Mouse (Mus musculus) lung, adult 2 months (tissue): ENCODE results near the gene Saa3. TPM values are rescaled to one million over a fixed set of nuclear protein-coding genes. Genes with fewer than 3 reads are reported as not detected.
"Not testable (repeated sequence)": the region's sequence is repeated elsewhere in the genome, so short reads cannot be mapped to it uniquely, and the experiment has no call there.

Experiments used
- DNase-seq: peaks from one replicate; pipeline ENCODE4 v3.0.0; 2022
- H3K4me1 ChIP-seq: fragments of 200-500 bp; 2 replicates; pipeline ENCODE4 v1.6.1; 2011; ENCODE audit warnings: low read length; ENCODE audit not compliant: control insufficient read depth, insufficient read depth
- H3K4me3 ChIP-seq: fragments of 200-500 bp; replicated peaks from 2 replicates; pipeline ENCODE3; 2011; ENCODE audit warnings: low read depth, mild to moderate bottlenecking, control low read depth, low read length; ENCODE audit errors: extremely low read depth
- CTCF ChIP-seq: fragments of 200-500 bp; IDR thresholded peaks from 2 replicates; pipeline ENCODE4 v1.5.1; 2011; ENCODE audit warnings: mild to moderate bottlenecking, low read length, control low read depth; ENCODE audit not compliant: insufficient read depth
- POLR2A ChIP-seq: fragments of 200-500 bp; IDR thresholded peaks from 2 replicates; pipeline ENCODE4 v1.6.1; 2011; ENCODE audit warnings: low read depth, mild to moderate bottlenecking, control low read depth, low read length, borderline replicate concordance; ENCODE audit errors: extremely low read depth
- WGBS: fragments of 180-500 bp; shearing (Covaris S2); methylation state at CpG from one replicate; pipeline ENCODE4 v1.1.7; 2018; 5-methylcytosine and 5-hydroxymethylcytosine counted together
- polyA plus RNA-seq: library from polyadenylated mRNA; depleted of rRNA; stranded (reverse); fragments of >200 nt; gene quantifications from 2 replicates; pipeline ENCODE4 v1.2.3, GENCODE M21; 2012

The Saa3 gene
- polyA plus RNA-seq, 1 experiment, result 1.4 TPM

DNA sequence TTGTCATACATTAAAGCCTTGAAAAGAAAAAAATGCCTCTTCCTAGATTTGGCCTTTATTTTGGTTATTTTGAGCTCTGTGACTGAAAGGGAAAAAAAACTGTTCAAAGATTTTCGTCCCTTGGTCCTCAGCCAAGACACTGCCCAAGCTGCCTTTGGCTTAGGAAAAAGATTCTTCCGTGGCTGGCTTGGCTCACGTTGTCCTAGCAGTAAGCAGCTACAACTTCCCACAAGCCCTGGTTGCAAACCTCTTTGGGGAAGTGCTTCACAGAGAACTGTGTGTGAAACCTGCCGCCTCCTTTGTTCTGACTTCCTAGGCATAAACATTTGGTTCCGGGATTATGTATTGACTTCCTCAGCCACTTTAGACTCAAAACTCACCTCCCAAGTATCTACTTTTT lies 1.4 kb upstream of the Saa3 start:
- peak; percentile 20 for DNase-seq
- TF ChIP-seq POLR2A, result no peak
- TF ChIP-seq CTCF, result no peak
- no peak overlapping the region for H3K4me3 ChIP-seq
- 6% methylated on average over 5 of the region's 5 CpGs for WGBS
- H3K4me1 ChIP-seq, result peaks cover 13% of the 10 kb centered on the region

DNA sequence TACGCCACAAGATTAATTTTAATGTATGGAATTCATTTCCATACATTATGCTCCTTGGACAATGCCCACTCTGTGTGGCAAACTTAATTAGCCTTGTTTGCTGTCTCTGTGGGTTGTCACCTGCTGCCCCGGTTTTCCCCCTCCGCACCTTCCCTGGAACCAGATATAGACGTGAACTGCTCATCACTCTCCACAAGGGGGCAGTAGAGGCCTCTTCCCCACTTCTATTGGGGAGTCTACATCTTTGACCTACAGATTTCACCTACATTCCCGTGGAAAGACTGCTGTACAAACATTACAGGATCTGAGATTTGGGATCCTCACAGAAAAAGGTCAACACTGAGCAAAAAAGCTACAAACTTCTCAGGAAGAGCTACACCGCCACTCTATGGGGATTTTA lies 982 bp downstream of the Saa3 start:
- DNase-seq, result peak; percentile 54
- WGBS, result 29% methylated on average over 6 of the region's 6 CpGs
- H3K4me1 ChIP-seq, result peaks cover 13% of the 10 kb centered on the region
- H3K4me3 ChIP-seq, result no peak overlapping the region
- TF ChIP-seq POLR2A (no peak), CTCF (peak; percentile 66)

DNA sequence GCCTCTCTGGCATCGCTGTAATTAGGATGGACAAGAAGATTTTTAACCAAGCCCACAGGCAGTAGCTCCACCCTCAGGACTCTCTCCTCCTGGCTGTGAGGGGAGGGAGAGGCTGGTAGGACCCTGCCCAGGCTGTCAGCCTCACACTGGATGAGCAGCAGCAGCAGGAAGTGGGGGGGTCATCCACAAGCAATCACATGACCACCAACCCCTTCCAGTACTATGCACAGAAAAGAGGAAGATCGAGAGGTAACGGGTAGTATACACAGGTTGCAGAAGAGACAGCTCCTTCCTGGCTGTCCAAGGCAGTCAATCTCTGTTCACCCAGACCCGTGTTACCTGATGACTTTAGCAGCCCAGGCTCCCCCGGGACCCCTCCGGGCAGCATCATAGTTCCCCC lies 3.2 kb downstream of the Saa3 start:
- 43% methylated on average over 6 of the region's 6 CpGs for WGBS

DNA sequence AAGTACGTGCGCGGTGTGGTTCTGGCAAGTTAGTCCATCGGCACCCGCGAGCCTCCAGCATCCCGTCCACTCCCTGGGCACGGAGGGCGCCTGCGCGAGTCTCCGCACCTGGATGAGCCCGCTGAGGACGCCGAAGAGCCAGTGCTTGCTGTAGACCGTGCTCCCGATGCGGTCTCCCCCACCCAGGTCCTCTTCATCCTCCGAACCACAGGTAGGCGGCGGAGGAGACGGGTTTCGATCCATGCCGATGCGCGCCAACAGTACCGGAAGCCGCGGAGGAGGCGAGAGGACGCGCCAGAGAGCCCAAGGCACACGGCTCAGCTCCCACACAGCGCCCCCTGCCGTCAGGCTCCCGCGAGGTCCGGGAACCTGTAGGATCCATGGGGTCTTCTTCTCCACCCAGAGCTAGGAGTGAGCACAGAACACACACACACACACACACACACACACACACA lies 5.1 kb downstream of the Saa3 start, which contains the start of gene Saal1:
Gene Saal1 (minus strand): TSS at position 291 of the 455 bp plus-strand sequence.
- peak within 1 kb of the TSS; percentile 96 for H3K4me3 ChIP-seq
- TF ChIP-seq CTCF (peak; percentile 79), POLR2A (peak; percentile 70; the same call in 1 of the 2 replicates)
- DNase-seq, result peak; percentile 81
- H3K4me1 ChIP-seq, result no peaks in the 10 kb centered on the region
- 1% methylated on average over 37 of the region's 38 CpGs for WGBS

More for the DNA sequence above, 3.2 kb downstream of the Saa3 start:
- no peak for DNase-seq
- H3K4me3 ChIP-seq, result no peak overlapping the region
- H3K4me1 ChIP-seq, result peaks cover 7% of the 10 kb centered on the region
- no peak for TF ChIP-seq POLR2A
- TF ChIP-seq CTCF, result no peak

DNA sequence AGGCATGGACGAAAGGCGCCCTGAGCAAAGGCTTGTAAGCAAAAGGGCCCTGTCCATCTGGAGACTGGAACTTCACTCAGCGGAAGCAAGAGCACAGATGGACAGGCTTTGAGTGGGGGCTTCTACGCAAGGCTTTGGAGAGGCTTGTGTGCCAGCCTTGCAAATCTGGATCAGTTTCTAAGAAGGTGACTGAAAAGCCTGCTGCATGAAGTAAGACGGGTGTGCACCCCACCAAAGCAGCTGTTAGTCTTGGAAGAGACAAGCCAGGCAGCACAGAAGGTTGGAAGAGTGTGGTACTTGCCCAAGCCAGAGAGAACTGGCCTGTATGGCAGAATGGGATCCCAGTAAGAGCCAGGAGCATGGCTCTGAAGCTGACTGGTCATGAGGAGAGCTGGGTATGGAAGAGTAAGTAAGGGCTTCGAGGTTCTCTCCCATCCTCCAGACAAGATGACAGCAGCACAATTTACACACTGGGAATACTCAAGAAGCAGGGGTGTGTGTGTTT lies 14.9 kb downstream of the Saa3 start:
- 88% methylated on average over 6 of the region's 6 CpGs for WGBS
- H3K4me3 ChIP-seq, result no peak overlapping the region
- TF ChIP-seq POLR2A (no peak), CTCF (no peak)
- H3K4me1 ChIP-seq, result no peaks in the 10 kb centered on the region
- DNase-seq, result no peak

DNA sequence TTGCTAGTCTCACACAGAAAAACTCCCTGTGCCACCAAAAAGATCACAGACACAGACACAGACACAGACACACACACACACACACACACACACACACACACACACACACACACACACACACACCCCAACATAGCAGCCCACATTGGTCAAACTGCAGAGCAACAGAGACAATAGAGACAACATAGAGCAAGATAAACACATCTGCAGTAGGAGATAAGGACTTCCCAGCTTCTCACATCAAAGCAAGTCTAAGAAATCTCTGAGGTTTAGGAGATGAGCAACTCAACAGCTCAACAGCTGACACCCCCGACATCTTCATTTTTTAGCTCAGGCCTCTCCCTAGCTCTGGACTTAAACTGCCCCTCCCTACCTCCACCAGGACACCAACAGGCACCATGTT lies 18.7 kb downstream of the Saa3 start:
- DNase-seq, result no peak
- no peak for TF ChIP-seq POLR2A
- no peak for TF ChIP-seq CTCF
- no peak overlapping the region for H3K4me3 ChIP-seq
- 43% methylated on average over 1 of the region's 1 CpGs for WGBS
- no peaks in the 10 kb centered on the region for H3K4me1 ChIP-seq

DNA sequence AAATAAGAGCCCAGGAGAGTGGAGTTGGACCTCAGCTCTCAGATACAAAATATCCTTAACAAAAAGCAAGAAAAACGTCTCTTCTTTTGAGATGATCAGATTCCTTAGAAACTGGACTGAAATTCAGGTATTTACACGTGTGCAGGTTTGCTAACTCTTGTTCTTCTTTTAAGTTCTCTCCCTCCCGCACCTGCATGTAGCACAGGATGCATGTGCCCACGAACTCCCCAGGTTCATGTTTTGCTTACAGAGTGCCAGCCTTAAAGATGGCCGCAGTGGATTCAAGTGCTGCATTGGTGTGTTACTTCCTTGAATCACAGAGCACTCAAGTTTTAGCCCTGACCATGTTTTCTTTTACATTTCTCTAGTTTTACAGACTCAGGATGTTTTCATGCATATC lies 28.7 kb downstream of the Saa3 start:
- H3K4me3 ChIP-seq, result no peak overlapping the region
- no peaks in the 10 kb centered on the region for H3K4me1 ChIP-seq
- no peak for TF ChIP-seq POLR2A
- TF ChIP-seq CTCF, result no peak
- WGBS, result 81% methylated on average over 5 of the region's 5 CpGs
- DNase-seq, result no peak

DNA sequence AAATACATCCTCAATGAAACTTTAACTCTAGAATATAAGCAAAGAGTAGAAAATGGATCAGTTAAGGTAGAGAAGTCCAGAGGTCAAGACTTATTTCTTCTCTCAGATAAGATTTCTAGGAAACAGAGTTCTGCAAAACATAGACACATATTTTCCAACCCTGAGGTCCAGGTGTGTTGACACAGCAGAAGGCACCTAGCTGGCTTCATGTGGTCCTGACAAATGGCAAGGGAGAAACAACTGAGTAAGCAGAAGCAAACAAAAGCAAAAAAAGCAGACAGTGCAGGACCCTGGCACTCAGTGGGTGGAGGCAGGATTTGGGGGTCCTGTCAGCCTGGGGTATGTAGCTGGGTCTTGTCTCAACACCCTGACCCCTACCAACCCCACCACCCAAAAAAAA lies 34.8 kb downstream of the Saa3 start:
- TF ChIP-seq POLR2A (no peak), CTCF (no peak)
- no peaks in the 10 kb centered on the region for H3K4me1 ChIP-seq
- no peak for DNase-seq
- H3K4me3 ChIP-seq, result no peak overlapping the region

DNA sequence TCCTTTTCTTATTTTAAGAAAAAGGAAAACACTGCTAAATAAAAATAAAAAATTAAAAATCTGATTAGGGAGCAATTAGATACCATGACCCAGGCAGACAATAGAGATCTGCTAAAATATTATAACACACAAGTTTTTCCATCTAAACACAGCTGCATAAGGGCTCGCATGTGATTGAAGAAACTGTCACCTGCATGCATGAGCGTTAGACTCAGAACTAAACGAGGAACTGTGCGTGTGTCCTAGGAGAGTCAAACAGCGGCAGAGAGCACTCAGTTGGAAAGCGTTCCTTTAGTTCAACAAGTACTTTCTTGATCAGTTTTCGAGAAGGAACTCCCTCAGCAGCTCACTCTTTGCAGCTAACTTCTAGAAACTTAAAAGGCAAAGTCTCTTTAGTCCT lies 36.5 kb downstream of the Saa3 start:
- not testable (repeated sequence) for DNase-seq, H3K4me3 ChIP-seq, H3K4me1 ChIP-seq
- 75% methylated on average over 7 of the region's 7 CpGs for WGBS

DNA sequence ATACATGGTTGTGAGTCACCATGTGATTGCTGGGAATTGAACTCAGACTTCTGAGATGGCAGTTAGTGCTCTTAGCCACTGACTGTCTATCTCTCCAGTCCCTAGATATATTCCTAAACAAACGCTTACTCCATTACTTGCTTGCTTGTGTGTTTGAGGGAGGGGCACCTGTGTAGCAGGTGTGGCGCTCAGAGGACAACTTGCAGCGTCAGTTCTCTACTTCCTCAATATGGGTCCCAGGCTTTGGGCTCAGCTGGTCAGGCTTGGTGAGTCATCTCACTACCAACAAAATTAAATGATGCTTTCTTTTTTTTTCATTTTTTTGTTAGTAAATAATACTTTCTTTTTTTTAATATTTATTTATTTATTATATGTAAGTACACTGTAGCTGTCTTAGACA lies 37.1 kb downstream of the Saa3 start:
- TF ChIP-seq POLR2A, result no peak
- TF ChIP-seq CTCF, result no peak
- no peaks in the 10 kb centered on the region for H3K4me1 ChIP-seq
- WGBS, result 72% methylated on average over 3 of the region's 3 CpGs
- DNase-seq, result no peak
- H3K4me3 ChIP-seq, result no peak overlapping the region
